Mouse (Mus musculus) heart, embryonic 11.5 days (tissue): ENCODE results near the gene Snrnp25. TPM values are rescaled to one million over a fixed set of nuclear protein-coding genes. Genes with fewer than 3 reads are reported as not detected.

Experiments used
- ATAC-seq: fragments of 200-750 bp; cut with Nextera tagmentation; replicated peaks from 2 replicates; pipeline ENCODE4 v1.8.0; 2017; ENCODE audit warnings: moderate library complexity; ENCODE audit not compliant: insufficient number of reproducible peaks, low FRiP score, low TSS enrichment
- H3K27ac ChIP-seq: fragments of 300-500 bp; sonication (generic); 2 replicates; pipeline ENCODE4 v1.5.1; 2014; ENCODE audit warnings: mild to moderate bottlenecking, low read depth, low read length
- H3K27me3 ChIP-seq: fragments of 300-500 bp; sonication (generic); 2 replicates; pipeline ENCODE4 v1.6.1; 2014; ENCODE audit warnings: mild to moderate bottlenecking, low read length, mixed read lengths; ENCODE audit not compliant: control insufficient read depth, insufficient read depth
- H3K36me3 ChIP-seq: fragments of 300-500 bp; sonication (generic); 2 replicates; pipeline ENCODE4 v1.6.1; 2014; ENCODE audit warnings: mild to moderate bottlenecking, low read length, moderate library complexity, mixed read lengths; ENCODE audit not compliant: control insufficient read depth, insufficient read depth
- H3K4me1 ChIP-seq: fragments of 300-500 bp; sonication (generic); 2 replicates; pipeline ENCODE4 v1.6.1; 2014; ENCODE audit warnings: low read length; ENCODE audit not compliant: control insufficient read depth, insufficient read depth
- H3K4me2 ChIP-seq: fragments of 300-500 bp; sonication (generic); 2 replicates; pipeline ENCODE4 v1.6.1; 2014; ENCODE audit warnings: mild to moderate bottlenecking, moderate library complexity
- H3K4me3 ChIP-seq: fragments of 300-500 bp; sonication (generic); 2 replicates; pipeline ENCODE4 v1.5.1; 2014; ENCODE audit warnings: low read depth, low read length
- H3K9ac ChIP-seq: fragments of 300-500 bp; sonication (generic); 2 replicates; pipeline ENCODE4 v1.6.1; 2014; ENCODE audit warnings: mild to moderate bottlenecking, low read depth, low read length, moderate library complexity
- H3K9me3 ChIP-seq: fragments of 300-500 bp; sonication (generic); replicated peaks from 2 replicates; pipeline ENCODE4 v1.6.1; 2016; ENCODE audit warnings: low read length; ENCODE audit not compliant: control insufficient read depth
- WGBS: fragments of 180-500 bp; shearing (Covaris S2); extraction: QIAGEN DNeasy Blood & Tissue Kit; methylation state at CpG from one replicate; pipeline ENCODE4 v1.1.7; 2014; ENCODE audit not compliant: insufficient replicate concordance; 5-methylcytosine and 5-hydroxymethylcytosine counted together
- polyA plus RNA-seq: library from polyadenylated mRNA; unstranded; fragments of >200 nt; fragmentation: Nextera tagmentation; extraction: Ambion mirVana; gene quantifications from 2 replicates; pipeline ENCODE4 v1.2.1, GENCODE M21; 2014

Snrnp25 gene
- polyA plus RNA-seq, 1 experiment from 2014 or later: 72.2 TPM

DNA sequence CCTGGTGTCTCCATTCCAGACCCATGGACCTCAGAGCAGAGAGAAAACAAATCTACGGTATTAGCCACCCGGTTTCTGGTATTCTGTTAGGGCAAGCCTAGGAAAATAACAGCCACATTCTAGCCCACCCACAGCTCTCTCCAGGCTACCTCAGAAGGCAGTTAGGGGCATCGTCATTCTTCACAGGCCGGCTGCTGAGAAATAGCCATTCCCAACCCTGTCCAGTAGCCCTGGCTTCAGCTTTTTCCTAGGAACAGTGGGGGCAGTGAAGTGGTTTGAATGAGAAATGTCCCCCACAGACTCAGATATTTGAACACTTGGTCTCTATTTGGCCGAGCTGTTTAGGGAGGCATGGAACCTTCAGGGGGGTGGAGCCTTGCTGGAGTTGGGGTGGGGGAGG is 15.8 kb upstream of the Snrnp25 start:
- no peak for ATAC-seq
- Histone ChIP-seq H3K27me3 (0 out of 2 replicates have a peak, but pooled peaks cover 2% of the 10 kb centered on the region), H3K4me1 (no peaks in the 10 kb centered on the region), H3K4me3 (no peak overlapping the region), H3K4me2 (no peak overlapping the region), H3K9ac (no peak overlapping the region), H3K27ac (no peak overlapping the region), H3K36me3 (no peaks in the 10 kb centered on the region), H3K9me3 (no peaks in the 10 kb centered on the region)
- WGBS: 63% methylated on average over 5 of the region's 5 CpGs

DNA sequence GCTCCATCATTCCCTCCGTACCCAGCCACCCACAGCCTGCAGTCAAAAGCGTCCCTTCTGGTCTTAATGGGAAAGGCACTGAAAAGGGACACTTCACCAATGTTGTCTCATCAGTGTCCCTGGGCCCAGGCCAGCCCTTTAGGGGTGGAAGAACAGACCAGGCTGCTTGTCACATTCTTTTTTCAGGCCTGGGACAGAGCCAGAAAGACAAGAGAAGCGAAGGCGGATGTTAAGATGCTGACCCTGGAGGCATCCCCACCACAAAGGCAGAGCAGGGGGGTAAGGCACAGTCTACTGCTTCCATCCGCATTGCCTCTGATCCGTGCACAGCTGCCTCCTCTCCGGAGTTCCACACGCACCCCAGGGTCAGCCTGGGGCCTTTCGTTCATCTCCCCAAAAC is 15.1 kb upstream of the Snrnp25 start:
- Histone ChIP-seq H3K4me1 (no peaks in the 10 kb centered on the region), H3K9ac (no peak overlapping the region), H3K27ac (no peak overlapping the region), H3K9me3 (no peaks in the 10 kb centered on the region), H3K4me3 (no peak overlapping the region), H3K36me3 (no peaks in the 10 kb centered on the region), H3K27me3 (no peaks in the 10 kb centered on the region), H3K4me2 (no peak overlapping the region)
- 83% methylated on average over 9 of the region's 9 CpGs for WGBS
- no peak for ATAC-seq

DNA sequence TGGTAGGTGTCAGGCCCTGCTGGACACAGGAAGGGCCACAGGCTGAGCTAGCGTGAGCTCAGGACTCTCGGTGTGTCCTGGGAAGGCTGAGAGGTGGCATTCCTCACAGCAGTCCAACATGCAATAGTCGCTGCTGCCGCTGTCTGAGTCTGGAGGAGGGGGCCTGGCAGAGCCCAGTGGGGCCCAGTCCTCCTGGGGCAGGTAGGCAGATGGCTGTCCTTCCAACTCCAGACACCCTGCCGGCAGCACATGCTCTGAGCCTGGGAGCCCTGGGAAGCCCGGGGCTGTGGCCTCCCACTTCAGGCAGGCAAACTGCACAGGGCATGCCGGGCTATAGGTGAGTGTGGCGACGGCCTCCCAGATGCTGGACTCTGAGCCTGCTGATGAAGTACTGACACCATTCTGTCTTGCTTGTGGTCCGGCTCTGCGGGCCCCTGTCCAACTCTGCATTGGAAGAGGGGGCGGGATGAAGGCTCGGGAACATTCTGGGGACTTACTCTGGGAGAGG is 14.6 kb upstream of the Snrnp25 start:
- ATAC-seq: no peak
- no peak overlapping the region for H3K9ac ChIP-seq
- 68% methylated on average over 13 of the region's 13 CpGs for WGBS

DNA sequence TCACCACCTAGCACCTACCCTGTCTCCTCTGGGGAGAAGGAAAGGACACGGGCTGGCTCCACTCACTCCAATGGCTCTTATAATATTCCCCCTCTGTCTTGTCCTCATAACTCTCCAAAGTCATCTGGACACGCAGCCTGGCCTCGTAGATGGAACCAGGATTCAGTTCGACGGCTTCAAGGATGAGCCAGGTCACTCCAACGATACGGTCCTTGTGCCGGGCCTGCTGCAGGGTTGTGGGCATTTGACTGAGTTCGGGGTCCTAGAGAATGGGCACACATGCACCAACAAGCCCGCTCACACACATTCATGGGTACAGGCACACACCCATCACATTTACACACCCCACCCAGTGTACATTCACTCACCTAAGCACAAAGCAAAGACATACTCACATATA is 12.1 kb upstream of the Snrnp25 start:
- 87% methylated on average over 10 of the region's 10 CpGs for WGBS
- Histone ChIP-seq H3K4me1 (peaks cover 6% of the 10 kb centered on the region; the same call in 1 of the 2 replicates), H3K4me2 (no peak overlapping the region), H3K27me3 (0 out of 2 replicates have a peak, but pooled peaks cover 2% of the 10 kb centered on the region), H3K4me3 (no peak overlapping the region), H3K9me3 (no peaks in the 10 kb centered on the region), H3K27ac (no peak overlapping the region), H3K36me3 (no peaks in the 10 kb centered on the region), H3K9ac (no peak overlapping the region)
- ATAC-seq: no peak

More for the DNA sequence above, 14.6 kb upstream of the Snrnp25 start:
- no peaks in the 10 kb centered on the region for H3K27me3 ChIP-seq
- no peak overlapping the region for H3K4me2 ChIP-seq
- H3K27ac ChIP-seq: no peak overlapping the region
- H3K9me3 ChIP-seq: no peaks in the 10 kb centered on the region
- H3K36me3 ChIP-seq: no peaks in the 10 kb centered on the region
- H3K4me1 ChIP-seq: no peaks in the 10 kb centered on the region
- no peak overlapping the region for H3K4me3 ChIP-seq

DNA sequence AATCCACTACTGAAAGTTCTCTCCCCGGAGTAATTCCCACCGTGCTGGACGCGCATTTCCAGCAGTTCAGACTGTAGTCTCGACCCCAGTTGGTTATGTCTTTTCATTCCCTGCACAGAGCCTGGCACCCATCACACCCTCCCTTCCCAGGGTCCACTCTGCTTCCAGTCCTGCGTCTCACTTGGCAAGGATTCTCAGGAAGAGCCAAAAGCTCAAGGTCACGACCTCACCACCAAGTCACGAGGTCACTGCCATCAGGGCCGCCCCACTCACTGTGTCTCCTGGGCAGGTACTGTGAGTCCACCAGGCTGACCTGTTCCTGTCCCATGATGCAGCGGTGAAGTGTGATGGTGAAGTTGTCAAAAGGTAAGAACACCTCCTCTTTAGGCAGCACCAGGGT is 11.1 kb upstream of the Snrnp25 start:
- H3K4me1 ChIP-seq: peaks cover 6% of the 10 kb centered on the region
- no peak overlapping the region for H3K27ac ChIP-seq
- WGBS: 77% methylated on average over 10 of the region's 10 CpGs

DNA sequence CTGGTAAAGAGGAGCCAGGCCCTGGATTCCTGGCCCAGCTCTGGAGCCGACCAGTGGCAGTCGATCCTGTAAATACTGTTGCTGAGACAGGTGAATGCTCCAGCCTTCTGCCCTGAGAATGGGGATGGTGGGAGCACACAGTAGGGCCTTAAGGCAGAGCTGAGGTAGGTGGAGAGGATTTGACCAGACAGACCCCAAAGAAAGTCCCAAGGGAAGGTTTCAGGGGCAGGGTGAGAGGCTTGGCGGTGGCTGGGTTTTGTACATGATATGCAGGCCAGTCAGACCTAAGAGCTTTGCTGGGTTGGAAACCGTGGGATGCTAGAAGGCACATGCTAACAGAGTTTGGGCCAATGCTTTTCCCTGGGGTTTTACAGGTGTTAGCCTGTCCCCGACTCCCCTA is 10.6 kb upstream of the Snrnp25 start:
- peaks cover 9% of the 10 kb centered on the region for H3K4me1 ChIP-seq
- H3K9me3 ChIP-seq: no peaks in the 10 kb centered on the region
- 0 out of 2 replicates have a peak, but pooled peaks cover 2% of the 10 kb centered on the region for H3K27me3 ChIP-seq
- WGBS: 78% methylated on average over 5 of the region's 5 CpGs
- no peak overlapping the region for H3K27ac ChIP-seq
- no peak for ATAC-seq
- no peak overlapping the region for H3K4me2 ChIP-seq
- H3K4me3 ChIP-seq: no peak overlapping the region
- no peak overlapping the region for H3K9ac ChIP-seq
- H3K36me3 ChIP-seq: no peaks in the 10 kb centered on the region

More for the DNA sequence above, 11.1 kb upstream of the Snrnp25 start:
- Histone ChIP-seq H3K27me3 (0 out of 2 replicates have a peak, but pooled peaks cover 2% of the 10 kb centered on the region), H3K4me2 (no peak overlapping the region), H3K4me3 (no peak overlapping the region), H3K9ac (no peak overlapping the region), H3K36me3 (no peaks in the 10 kb centered on the region), H3K9me3 (no peaks in the 10 kb centered on the region)
- ATAC-seq: no peak

DNA sequence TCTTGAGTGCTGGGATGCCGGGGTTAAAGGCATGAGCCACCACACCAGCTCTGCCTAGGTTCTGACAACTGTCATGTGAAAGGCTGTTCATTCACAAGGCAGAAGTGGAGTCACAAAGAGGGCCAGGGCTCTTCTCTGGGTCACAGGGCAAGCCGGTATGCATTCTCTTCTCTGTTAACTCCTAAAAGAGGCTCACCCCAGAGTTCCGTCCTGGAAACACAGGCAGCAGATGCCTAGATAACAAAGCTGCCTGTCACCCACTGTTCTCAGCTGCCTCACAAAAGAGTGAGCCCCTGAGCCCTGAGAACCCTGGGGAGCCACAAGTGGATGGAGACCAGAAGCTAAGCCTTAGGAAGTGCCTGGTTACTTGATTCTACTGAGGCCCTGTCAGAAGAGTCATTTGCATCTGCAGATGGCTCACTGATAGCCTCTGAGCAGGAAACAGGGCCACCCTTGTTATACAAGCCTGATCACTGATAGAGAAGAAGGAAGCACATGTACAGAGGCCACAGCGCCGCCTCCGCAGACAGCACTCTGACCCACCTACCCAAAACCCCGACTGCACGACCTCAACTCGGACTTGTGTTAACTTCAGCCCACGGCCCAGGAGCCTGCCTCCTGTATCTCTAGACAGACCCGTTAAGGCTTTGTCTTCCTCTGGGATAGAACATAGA is 9.2 kb upstream of the Snrnp25 start:
- Histone ChIP-seq H3K9me3 (no peaks in the 10 kb centered on the region), H3K27ac (no peak overlapping the region), H3K36me3 (no peaks in the 10 kb centered on the region), H3K9ac (no peak overlapping the region), H3K4me1 (peaks cover 12% of the 10 kb centered on the region), H3K4me3 (no peak overlapping the region), H3K4me2 (no peak overlapping the region), H3K27me3 (0 out of 2 replicates have a peak, but pooled peaks cover 2% of the 10 kb centered on the region)
- no peak for ATAC-seq
- 14% methylated on average over 11 of the region's 11 CpGs for WGBS

DNA sequence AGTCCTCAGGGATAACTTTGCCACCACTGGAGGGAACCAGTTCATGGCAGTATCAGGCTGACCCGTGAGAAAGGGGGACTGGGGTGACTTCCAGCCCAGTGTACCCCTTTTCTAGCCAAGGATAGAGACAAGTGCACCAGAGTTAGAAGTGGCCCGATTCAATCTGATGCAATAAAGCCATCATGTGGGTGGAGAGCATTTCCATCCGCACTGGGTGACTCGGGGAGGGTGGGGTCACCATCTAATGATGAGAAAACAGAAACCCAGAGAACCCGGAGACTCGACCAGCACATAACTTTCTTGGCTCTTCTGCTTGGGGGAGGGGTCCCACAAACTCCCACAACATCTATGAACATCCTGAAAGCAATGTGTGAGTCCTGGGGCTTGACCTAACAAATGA is 8.5 kb upstream of the Snrnp25 start:
- 60% methylated on average over 6 of the region's 6 CpGs for WGBS

DNA sequence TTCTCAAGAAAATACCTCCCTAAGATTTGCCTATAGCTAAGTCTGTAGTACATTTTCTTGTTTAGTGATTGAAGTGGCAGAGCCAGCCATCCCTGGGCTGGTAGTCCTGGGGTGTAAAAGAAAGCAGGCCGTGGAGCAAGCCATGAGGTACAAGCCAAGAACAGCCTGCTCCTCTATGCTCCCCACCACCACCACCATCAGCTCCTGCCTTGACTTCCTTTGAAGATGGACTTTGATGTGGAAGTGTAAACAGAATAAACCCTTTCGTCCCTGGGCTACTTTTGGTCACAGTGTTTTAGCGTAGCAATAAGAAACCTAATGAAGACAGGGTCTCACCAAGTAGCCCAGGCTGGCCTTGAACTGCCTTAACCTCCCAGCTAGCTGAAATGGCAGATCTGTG is 7.4 kb upstream of the Snrnp25 start:
- Histone ChIP-seq H3K27ac (no peak overlapping the region), H3K4me3 (no peak overlapping the region), H3K4me2 (no peak overlapping the region), H3K27me3 (0 out of 2 replicates have a peak, but pooled peaks cover 2% of the 10 kb centered on the region), H3K36me3 (no peaks in the 10 kb centered on the region), H3K9ac (no peak overlapping the region), H3K4me1 (peaks cover 12% of the 10 kb centered on the region), H3K9me3 (no peaks in the 10 kb centered on the region)
- 55% methylated on average over 3 of the region's 3 CpGs for WGBS
- no peak for ATAC-seq

More for the DNA sequence above, 8.5 kb upstream of the Snrnp25 start:
- no peak overlapping the region for H3K4me3 ChIP-seq
- no peak overlapping the region for H3K27ac ChIP-seq
- no peak overlapping the region for H3K9ac ChIP-seq
- no peaks in the 10 kb centered on the region for H3K9me3 ChIP-seq
- peaks cover 12% of the 10 kb centered on the region for H3K4me1 ChIP-seq
- 0 out of 2 replicates have a peak, but pooled peaks cover 2% of the 10 kb centered on the region for H3K27me3 ChIP-seq
- no peaks in the 10 kb centered on the region for H3K36me3 ChIP-seq
- ATAC-seq: no peak
- H3K4me2 ChIP-seq: no peak overlapping the region
